Mouse (Mus musculus) left cerebral cortex, postnatal 36 days (tissue): ENCODE measurements around the gene Evl. TPM values are rescaled to one million over a fixed set of nuclear protein-coding genes. Genes with fewer than 3 reads are reported as not detected.
A peak's percentile ranks its signal among the peaks of the same experiment; 100 is the strongest.
"Not testable (repeated sequence)": the region's sequence is repeated elsewhere in the genome, so short reads cannot be mapped to it uniquely, and the experiment has no call there.

ENCODE experiments used
- DNase-seq, 2 experiments: peaks; one replicate each; pipeline ENCODE4 v3.0.0; 2021 to 2022; ENCODE audit warnings: low spot score in 2 of 2, mixed read lengths in 1 of 2
- intact Hi-C: fragments of 180-260 bp; cut with DNase I; formaldehyde crosslinking; loops from one replicate; pipeline ENCODE4 v1.15.1; 2025
- total RNA-seq, 2 experiments: library from RNA; stranded (reverse); gene quantifications; 2 replicates each; pipeline ENCODE4 v1.2.3; 2021

Evl gene
- 100 to 1,000 TPM; 261 to 264 TPM for total RNA-seq

GRCm38 (mm10) chr12:108554120-108554841 is at the start of gene Evl:
Evl (plus strand) TSS chr12:108554720.
- intact Hi-C loops: loop anchor here (10.0 kb wide), 1 partner anchor 51 kb away; no protein-coding TSS in a partner anchor
- peak; percentile 78 for DNase-seq

- DNase-seq: no peak
- intact Hi-C loops: no loop called here
Measured at GRCm38 (mm10) chr12:108505846-108506245, 48.7 kb upstream of the Evl start.

GRCm38 (mm10) chr12:108507046-108507445 is 47.5 kb upstream of the Evl start:
- DNase-seq, intact Hi-C loops: not testable (repeated sequence)

GRCm38 (mm10) chr12:108510571-108510970 is 43.9 kb upstream of the Evl start:
- no peak for DNase-seq

DNA sequence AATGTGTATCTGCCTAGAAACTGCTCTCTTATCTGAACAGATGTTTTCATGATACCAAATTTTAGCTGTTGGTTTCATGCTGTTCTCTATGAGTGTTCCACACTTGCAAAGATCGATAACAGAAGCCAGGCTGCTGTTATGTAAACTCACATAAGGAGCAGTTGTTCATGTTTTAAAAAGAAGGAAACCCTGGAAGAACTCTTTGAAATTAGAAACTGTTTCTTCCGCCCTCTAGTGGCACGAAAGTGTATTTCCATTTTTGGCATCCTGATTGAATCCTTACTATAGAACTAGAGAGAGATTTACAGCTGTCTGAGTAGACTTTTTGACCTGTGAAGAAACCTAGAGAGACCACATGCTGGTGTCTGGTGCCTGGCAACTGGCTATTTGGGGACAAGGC is 43.5 kb upstream of the Evl start:
- intact Hi-C loops: loop anchor here (10.0 kb wide), 1 partner anchor 306 kb away; no protein-coding TSS in a partner anchor

More at GRCm38 (mm10) chr12:108510571-108510970, 43.9 kb upstream of the Evl start:
- intact Hi-C loops: loop anchor here (10.0 kb wide), 1 partner anchor 306 kb away; no protein-coding TSS in a partner anchor

GRCm38 (mm10) chr12:108515464-108515863 is 39.1 kb upstream of the Evl start:
- DNase-seq: no peak
- intact Hi-C loops: loop anchor here (10.0 kb wide), 1 partner anchor 311 kb away; no protein-coding TSS in a partner anchor

More for the DNA sequence above, 43.5 kb upstream of the Evl start:
- DNase-seq: no peak

DNA sequence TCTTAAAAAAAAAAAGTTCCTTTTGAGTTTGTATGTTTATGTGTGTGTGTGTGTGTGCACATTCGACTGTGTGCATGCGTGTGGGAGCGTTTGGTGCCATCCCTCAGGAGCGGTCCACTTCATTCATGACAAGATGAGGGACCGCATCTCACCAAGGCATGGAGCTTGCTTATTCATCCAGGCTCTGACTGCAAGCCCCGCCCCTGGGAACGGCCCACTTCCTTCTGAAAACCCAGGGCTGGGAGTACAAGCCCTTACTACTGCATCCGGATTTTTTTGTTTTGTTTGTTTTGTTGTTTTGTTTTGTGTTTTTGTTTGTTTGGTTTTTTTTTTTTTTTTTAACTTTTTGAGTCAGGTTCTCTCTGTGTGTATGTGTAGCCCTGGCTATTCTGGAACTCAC is 35.1 kb upstream of the Evl start:
- intact Hi-C loops: loop anchor here (10.0 kb wide), 1 partner anchor 315 kb away; no protein-coding TSS in a partner anchor
- no peak for DNase-seq

DNA sequence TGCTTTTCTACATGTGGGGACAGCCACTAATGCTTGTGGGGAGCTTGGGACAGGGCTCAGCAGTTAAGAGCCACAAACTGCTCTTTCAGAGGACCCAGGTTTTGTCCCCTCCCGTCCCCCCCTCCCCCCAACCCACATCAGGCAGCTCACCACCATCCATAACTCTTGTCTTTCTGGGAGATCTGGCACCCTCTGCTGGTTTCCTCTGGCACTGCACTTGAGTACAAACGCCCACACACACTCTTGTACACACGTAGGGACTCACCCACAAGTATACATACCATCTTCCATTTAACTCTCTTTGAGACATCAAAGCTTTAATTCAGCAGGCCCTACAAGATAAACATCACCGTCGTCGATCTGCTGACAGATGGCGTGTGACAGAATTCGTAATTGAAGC is 25.3 kb upstream of the Evl start:
- intact Hi-C loops: no loop called here
- DNase-seq: peak in 1 of 2 experiments; percentile 63

DNA sequence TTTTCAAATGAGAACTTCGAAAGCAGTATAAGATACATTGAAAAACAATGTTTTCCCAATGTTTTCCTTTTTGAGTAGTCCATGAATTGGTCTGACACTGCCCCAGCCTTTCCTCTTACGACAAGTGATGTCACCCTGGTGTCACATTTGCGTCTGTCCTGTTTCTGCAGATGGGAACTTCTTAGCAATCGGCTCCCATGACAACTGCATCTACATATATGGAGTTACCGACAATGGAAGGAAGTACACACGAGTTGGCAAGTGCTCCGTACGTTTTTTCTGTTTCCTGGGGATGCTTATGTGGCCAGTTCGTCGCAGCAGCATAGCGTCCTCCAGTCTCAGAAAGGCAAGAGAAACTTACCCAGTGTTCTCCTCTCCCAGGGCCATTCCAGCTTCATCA is 20.0 kb upstream of the Evl start:
- intact Hi-C loops: no loop called here
- no peak for DNase-seq

DNA sequence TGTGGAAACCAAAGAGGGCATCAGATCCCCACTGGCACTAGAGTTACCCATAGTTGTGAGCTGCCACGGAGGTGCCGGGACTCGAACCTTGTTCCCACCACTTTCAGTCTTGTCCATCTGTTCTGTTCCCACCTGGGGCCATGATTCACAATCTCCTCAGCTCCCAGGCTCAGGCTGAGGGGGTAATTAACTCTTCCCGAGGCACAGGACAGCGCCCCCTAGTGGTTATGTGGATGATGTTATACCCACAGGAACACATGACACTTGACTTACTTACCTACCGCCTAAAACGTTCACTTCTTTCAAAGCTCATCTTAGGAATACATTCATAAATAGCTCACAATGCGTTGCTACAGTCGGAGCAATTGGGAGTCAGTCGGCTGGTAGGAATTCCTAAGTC is 18.1 kb upstream of the Evl start:
- intact Hi-C loops: no loop called here
- DNase-seq: no peak

- peak; percentile 50 to 55 for DNase-seq
- intact Hi-C loops: no loop called here
Measured at GRCm38 (mm10) chr12:108541088-108541487, 13.4 kb upstream of the Evl start.

DNA sequence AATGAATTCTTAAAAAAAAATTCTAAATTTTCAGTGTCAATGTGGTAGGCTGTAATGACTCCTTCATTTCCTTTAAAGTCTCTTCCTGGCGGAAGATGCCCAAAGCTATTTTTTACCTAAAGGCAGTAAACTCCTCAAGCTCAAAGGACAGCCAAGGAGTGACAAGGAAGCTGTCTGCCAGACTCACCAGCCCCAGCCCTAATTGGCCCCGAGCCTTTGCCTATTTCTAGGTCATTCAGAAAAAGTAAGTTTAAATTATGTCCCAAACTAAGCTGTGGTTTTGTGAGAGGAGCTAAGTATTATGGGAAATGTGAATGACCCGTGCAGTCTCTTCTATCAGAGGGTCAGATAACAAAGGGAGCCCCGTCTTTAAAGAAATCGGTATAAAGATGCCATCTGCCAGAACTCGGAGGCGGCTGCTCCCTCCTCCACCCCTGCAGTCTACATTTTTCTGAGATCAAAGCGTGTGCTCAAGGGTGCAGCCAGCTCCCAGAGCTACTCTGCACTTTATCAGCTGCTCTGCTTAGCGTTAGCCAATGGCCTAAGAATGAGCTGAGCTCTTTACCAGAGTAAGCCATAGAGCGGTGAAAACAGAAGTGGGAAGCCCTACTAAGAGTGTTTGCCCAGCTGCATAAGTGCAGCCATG is 7.9 kb upstream of the Evl start:
- DNase-seq: no peak
- intact Hi-C loops: no loop called here

DNA sequence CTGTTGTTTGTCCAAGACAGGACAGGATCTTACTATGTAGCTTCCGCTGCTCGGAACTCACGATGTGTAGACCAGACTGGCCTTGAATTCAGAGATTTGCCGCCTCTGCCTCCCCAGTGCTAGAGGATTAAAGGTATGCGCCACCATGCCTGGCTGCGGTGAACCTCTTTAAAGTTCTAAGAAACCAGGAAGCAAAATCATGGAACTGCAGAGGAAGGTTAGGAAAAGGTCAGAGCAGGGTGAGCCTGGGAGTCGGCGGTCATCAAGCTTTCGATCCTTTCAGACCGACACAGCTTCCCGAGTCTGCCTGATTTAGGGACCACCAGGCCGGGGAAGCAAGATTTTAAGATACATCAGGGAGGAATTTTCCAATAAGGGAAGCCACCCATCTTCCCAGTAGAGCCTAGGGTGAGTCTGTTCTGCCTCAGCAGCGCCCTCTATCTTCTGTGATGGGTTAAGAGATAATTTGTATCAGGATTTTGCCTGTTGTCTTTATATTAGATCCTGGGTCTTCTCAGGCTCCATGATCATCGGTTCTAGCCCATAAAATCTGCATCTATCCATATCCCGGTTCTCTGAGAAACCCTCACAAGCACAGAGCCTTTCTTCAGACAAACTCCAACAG is 7.2 kb upstream of the Evl start:
- intact Hi-C loops: no loop called here
- no peak for DNase-seq

DNA sequence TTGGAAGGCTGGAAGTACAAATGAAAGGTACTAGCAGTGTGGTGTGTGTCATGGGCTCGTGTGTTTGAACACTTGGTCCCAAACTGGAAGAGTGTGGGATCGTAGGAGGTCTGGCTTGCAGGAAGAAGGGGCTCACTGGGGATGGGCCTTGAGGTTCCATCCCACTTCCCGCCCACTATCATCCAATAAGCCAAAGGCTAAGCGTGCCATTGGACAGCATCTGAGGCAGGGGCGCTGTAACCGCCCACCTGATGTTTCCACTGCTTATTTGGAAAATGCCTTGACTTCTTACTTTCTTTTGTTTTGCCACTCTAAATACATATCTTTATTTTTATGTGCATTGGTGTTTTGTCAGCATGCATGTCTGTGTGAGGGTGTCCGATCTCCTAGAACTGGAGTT is 2.8 kb upstream of the Evl start:
- intact Hi-C loops: loop anchor here (10.0 kb wide), 1 partner anchor 53 kb away; no protein-coding TSS in a partner anchor
- no peak for DNase-seq

DNA sequence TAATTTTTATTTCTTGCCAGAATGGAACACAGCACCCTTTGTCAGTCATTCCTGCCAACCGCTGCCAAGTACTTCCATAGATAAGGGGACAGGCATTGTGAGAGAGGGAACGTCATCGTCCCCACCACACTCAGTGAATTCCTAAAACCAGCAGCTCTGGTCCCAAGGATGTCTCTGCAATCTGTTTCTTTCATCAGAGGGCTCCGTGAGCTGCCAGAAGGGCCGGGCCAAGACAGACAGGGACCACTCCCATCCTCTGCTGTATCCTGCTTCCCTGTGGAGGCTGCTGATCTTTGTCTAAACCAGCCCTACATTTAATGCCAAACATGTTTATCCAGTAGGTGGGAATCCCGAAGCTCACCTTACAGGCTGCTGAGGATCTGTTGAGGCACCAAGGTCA is 1.4 kb upstream of the Evl start:
- intact Hi-C loops: loop anchor here (10.0 kb wide), 1 partner anchor 52 kb away; no protein-coding TSS in a partner anchor
- no peak for DNase-seq

DNA sequence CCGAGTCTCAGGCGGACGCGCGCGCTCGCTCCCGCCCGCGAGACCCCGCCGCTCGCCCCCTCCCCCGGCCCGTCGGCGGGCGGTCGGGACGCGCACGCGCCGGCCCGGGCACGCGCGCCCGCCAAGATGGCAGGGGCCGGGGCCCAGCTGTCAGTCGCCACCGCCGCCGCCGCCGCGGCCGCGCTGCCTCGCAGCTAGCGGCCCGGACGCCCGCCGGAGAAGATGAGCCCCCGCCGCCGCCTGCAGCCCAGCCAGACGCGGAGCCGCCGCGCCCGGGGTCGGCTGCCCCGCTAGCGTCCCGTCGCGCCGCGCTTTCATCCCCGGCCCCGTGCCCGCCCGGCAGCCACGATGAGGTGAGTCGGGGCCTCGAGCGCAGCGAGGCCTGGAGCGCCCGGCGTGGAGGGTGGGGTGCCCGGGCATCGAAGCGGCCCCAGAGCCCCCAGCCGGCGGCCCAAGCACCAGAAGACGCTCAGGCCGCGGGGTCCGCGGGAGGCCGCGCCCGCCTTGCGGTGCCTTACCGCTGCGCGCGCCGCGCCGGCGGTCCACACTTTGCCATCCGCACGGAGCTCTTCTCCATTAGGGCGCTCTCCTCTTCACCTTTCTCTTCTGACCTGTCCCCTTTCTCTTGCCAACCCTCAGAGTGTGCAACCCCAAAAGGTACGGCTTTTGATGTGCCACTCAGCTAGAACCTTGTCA is 489 bp downstream of the Evl start:
- intact Hi-C loops: loop anchor here (5.0 to 10.0 kb wide), 2 partner anchors 50 to 202 kb away; no protein-coding TSS in a partner anchor
- DNase-seq: peak; percentile 60 to 73

GRCm38 (mm10) chr12:108558194-108558593 is 3.7 kb downstream of the Evl start:
- DNase-seq: no peak
- intact Hi-C loops: loop anchor here (5.0 to 10.0 kb wide), 2 partner anchors 47 to 199 kb away; no protein-coding TSS in a partner anchor

- DNase-seq: no peak
- intact Hi-C loops: no loop called here
Measured at GRCm38 (mm10) chr12:108563238-108563637, 8.7 kb downstream of the Evl start.

GRCm38 (mm10) chr12:108564910-108565506 is 10.5 kb downstream of the Evl start:
- intact Hi-C loops: loop anchor here (5.0 kb wide), 1 partner anchor 102 kb away; no protein-coding TSS in a partner anchor

More at GRCm38 (mm10) chr12:108564910-108565506, 10.5 kb downstream of the Evl start:
- no peak for DNase-seq
